Mouse (Mus musculus): ENCODE measurements around the gene Nfkbid. TPM values are rescaled to one million over a fixed set of nuclear protein-coding genes. Genes with fewer than 3 reads are reported as not detected.

Nfkbid gene
- total and polyA plus RNA-seq, 3 experiments, result 144 to 197 (median 161) TPM

DNA sequence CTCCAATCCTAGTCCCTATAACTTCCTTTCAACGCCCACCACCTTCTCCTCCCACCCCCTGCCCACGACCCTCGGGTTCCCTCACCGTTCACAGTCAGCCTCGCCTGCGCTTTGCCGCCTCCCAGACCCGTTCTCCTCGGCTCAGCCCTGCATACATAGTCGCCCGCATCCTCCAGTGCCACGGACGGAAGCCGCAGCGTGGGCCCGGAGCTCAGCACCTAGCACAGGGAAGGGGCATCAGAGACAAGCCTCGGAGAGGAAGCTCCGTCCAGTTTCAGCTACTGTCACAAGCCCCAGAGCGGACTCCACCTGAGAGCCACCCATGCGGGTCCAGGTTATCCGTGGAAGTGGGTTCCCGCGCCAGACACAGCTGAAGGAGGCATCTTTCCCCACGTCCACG is 31.8 kb downstream of the Nfkbid start:
- Histone ChIP-seq H3K36me3 (replicated peaks in 1 of 2; ENCODE audit: control insufficient read depth in 1 of 2, insufficient read depth in 1 of 2, low read length in 1 of 2) (no peaks in the 10 kb centered on the region), H3K9me3 (replicated peaks; ENCODE audit: low read length) (peaks cover under 1% of the 10 kb centered on the region), H3K4me1 (ENCODE audit: control insufficient read depth in 1 of 2, insufficient read depth in 2 of 2) (peaks cover 16 to 31% of the 10 kb centered on the region in 2 experiments), H3K9ac (ENCODE audit: insufficient read depth, low read depth) (no peak overlapping the region), H3K4me3 (replicated peaks in 1 of 3; ENCODE audit: low read depth in 2 of 3, low read length in 2 of 3, poor library complexity in 1 of 3) (peak overlapping the region in 1 of 3 experiments; percentile 11), H3K4me2 (ENCODE audit: insufficient read depth, low read depth, poor library complexity, severe bottlenecking) (peak overlapping the region; percentile 70), H3K27ac (ENCODE audit: insufficient read depth, low read depth) (no peak overlapping the region), H3K79me2 (replicated peaks; ENCODE audit: control insufficient read depth, extremely low read depth, insufficient read depth, poor library complexity, severe bottlenecking) (no peaks in the 10 kb centered on the region), H3K27me3 (replicated peaks) (peaks cover 84% of the 10 kb centered on the region)
- in situ Hi-C loops (cut with MboI; ENCODE audit: low pct_ligation_motif_present, low pct_unique_long_range_greater_than_20kb, low sequenced_read_pairs) (no loop called here), dilution Hi-C loops (cut with MboI; ENCODE audit: extremely low pct_ligation_motif_present, extremely low pct_unique_long_range_greater_than_20kb, low sequenced_read_pairs) (no loop called here)
- TF ChIP-seq SMC3 (IDR thresholded peaks at IDR 0.05; ENCODE audit: low read depth, low read length) (no peak), JUND (conservative IDR thresholded peaks at IDR 0.05; ENCODE audit: low read depth, low read length) (no peak), POLR2AphosphoS2 (IDR thresholded peaks at IDR 0.05; ENCODE audit: low read depth, low read length) (no peak), MEF2A (IDR thresholded peaks at IDR 0.05; ENCODE audit: borderline replicate concordance, low read depth, low read length) (no peak), CHD2 (IDR thresholded peaks at IDR 0.05; ENCODE audit: low read length) (no peak), RCOR1 (conservative IDR thresholded peaks at IDR 0.05; ENCODE audit: low read depth, low read length) (no peak), GABPA (IDR thresholded peaks at IDR 0.05; ENCODE audit: insufficient replicate concordance, low read depth, low read length) (no peak), TCF12 (IDR thresholded peaks at IDR 0.05; ENCODE audit: low read depth, low read length) (no peak), POLR2A (IDR thresholded peaks at IDR 0.05; ENCODE audit: low read depth, low read length) (no peak), ZNF384 (IDR thresholded peaks at IDR 0.05; ENCODE audit: low read depth, low read length) (no peak), TBP (conservative IDR thresholded peaks at IDR 0.05; ENCODE audit: low read depth, low read length) (no peak), JUN (IDR thresholded peaks at IDR 0.05; ENCODE audit: insufficient read depth, low read depth, low read length) (no peak), MAZ (IDR thresholded peaks at IDR 0.05; ENCODE audit: low read depth, low read length) (no peak), ZC3H11A (IDR thresholded peaks at IDR 0.05; ENCODE audit: low read depth, low read length) (no peak)
- no peak for DNase-seq (ENCODE audit: extremely low read depth)

DNA sequence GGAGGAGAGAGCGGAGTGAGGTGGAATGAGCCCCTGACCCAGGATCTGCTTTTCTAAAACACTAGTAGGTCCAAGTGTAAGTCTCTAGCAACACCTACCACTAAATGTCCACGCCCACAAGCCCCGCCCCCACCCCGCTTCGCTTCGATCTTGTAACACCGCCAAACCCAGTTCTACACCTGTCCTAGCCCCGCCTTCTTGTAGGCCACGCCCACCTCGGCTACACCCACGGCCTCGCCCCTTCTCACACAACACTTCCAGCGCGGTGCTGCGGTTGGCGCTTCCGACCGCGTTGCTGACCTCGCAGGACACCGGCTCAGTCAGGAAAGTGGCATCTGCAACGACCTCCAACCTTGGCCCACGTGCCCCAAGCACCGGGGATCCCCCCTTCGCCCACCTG is 32.2 kb downstream of the Nfkbid start:
- Histone ChIP-seq H3K4me1 (ENCODE audit: control insufficient read depth in 1 of 2, insufficient read depth in 2 of 2) (peaks cover 16 to 31% of the 10 kb centered on the region in 2 experiments), H3K79me2 (replicated peaks; ENCODE audit: control insufficient read depth, extremely low read depth, insufficient read depth, poor library complexity, severe bottlenecking) (no peaks in the 10 kb centered on the region), H3K9ac (ENCODE audit: insufficient read depth, low read depth) (no peak overlapping the region), H3K4me3 (replicated peaks in 1 of 3; ENCODE audit: low read depth in 2 of 3, low read length in 2 of 3, poor library complexity in 1 of 3) (peak overlapping the region in 1 of 3 experiments; percentile 16), H3K36me3 (replicated peaks in 1 of 2; ENCODE audit: control insufficient read depth in 1 of 2, insufficient read depth in 1 of 2, low read length in 1 of 2) (no peaks in the 10 kb centered on the region), H3K4me2 (ENCODE audit: insufficient read depth, low read depth, poor library complexity, severe bottlenecking) (peak overlapping the region; percentile 70), H3K27me3 (replicated peaks) (peaks cover 87% of the 10 kb centered on the region), H3K9me3 (replicated peaks; ENCODE audit: low read length) (no peaks in the 10 kb centered on the region), H3K27ac (ENCODE audit: insufficient read depth, low read depth) (no peak overlapping the region)
- no peak for TF ChIP-seq E2F4 (IDR thresholded peaks at IDR 0.05; ENCODE audit: insufficient replicate concordance, low read depth, low read length)
- TF ChIP-seq RAD21 (IDR thresholded peaks at IDR 0.05; ENCODE audit: low read depth, low read length), result no peak
- no peak for TF ChIP-seq CHD2 (IDR thresholded peaks at IDR 0.05; ENCODE audit: low read length)
- TF ChIP-seq CHD1 (IDR thresholded peaks at IDR 0.05; ENCODE audit: low read depth, low read length), result no peak
- TF ChIP-seq SMC3 (IDR thresholded peaks at IDR 0.05; ENCODE audit: low read depth, low read length), result no peak
- no peak for TF ChIP-seq EP300 (IDR thresholded peaks at IDR 0.05; ENCODE audit: low read length)
- TF ChIP-seq POLR2A (IDR thresholded peaks at IDR 0.05; ENCODE audit: low read depth, low read length), result no peak
- no peak for TF ChIP-seq POLR2AphosphoS2 (IDR thresholded peaks at IDR 0.05; ENCODE audit: low read depth, low read length)
- TF ChIP-seq ELF1 (IDR thresholded peaks at IDR 0.05; ENCODE audit: low read depth, low read length), result no peak
- no peak for TF ChIP-seq GABPA (IDR thresholded peaks at IDR 0.05; ENCODE audit: insufficient replicate concordance, low read depth, low read length)
- no peak for TF ChIP-seq TBP (conservative IDR thresholded peaks at IDR 0.05; ENCODE audit: low read depth, low read length)
- TF ChIP-seq MEF2A (IDR thresholded peaks at IDR 0.05; ENCODE audit: borderline replicate concordance, low read depth, low read length), result no peak
- TF ChIP-seq MAFK (IDR thresholded peaks at IDR 0.05; ENCODE audit: insufficient replicate concordance, low read length), result no peak
- TF ChIP-seq KAT2A (IDR thresholded peaks at IDR 0.05; ENCODE audit: insufficient replicate concordance, low read length), result no peak
- TF ChIP-seq RCOR1 (conservative IDR thresholded peaks at IDR 0.05; ENCODE audit: low read depth, low read length), result no peak
- peak; percentile 65 for TF ChIP-seq BHLHE40 (IDR thresholded peaks at IDR 0.05; ENCODE audit: low read depth, low read length)
- TF ChIP-seq NELFE (IDR thresholded peaks at IDR 0.05; ENCODE audit: low read depth, low read length), result no peak
- TF ChIP-seq ZMIZ1 (IDR thresholded peaks at IDR 0.05; ENCODE audit: low read depth, low read length), result no peak
- no peak for TF ChIP-seq ZC3H11A (IDR thresholded peaks at IDR 0.05; ENCODE audit: low read depth, low read length)
- TF ChIP-seq SIN3A (IDR thresholded peaks at IDR 0.05; ENCODE audit: low read length), result 0 out of 2 replicates have a peak, but pooled peaks have one; percentile 36
- 0 out of 2 replicates have a peak, but pooled peaks have one; percentile 25 for TF ChIP-seq MAX (IDR thresholded peaks at IDR 0.05; ENCODE audit: low read length)
- no peak for TF ChIP-seq USF2 (conservative IDR thresholded peaks at IDR 0.05; ENCODE audit: low read depth, low read length)
- no peak for TF ChIP-seq MXI1 (IDR thresholded peaks at IDR 0.05; ENCODE audit: low read depth, low read length)
- TF ChIP-seq JUN (IDR thresholded peaks at IDR 0.05; ENCODE audit: insufficient read depth, low read depth, low read length), result no peak
- TF ChIP-seq TCF12 (IDR thresholded peaks at IDR 0.05; ENCODE audit: low read depth, low read length), result no peak
- in situ Hi-C loops (cut with MboI; ENCODE audit: low pct_ligation_motif_present, low pct_unique_long_range_greater_than_20kb, low sequenced_read_pairs) (no loop called here), dilution Hi-C loops (cut with MboI; ENCODE audit: extremely low pct_ligation_motif_present, extremely low pct_unique_long_range_greater_than_20kb, low sequenced_read_pairs) (no loop called here)
- DNase-seq (ENCODE audit: extremely low read depth), result peak; percentile 61
